Mouse (Mus musculus) lung, embryonic 15.5 days (tissue): ENCODE results near the gene Tbc1d9. TPM values are rescaled to one million over a fixed set of nuclear protein-coding genes. Genes with fewer than 3 reads are reported as not detected.
"Not testable (repeated sequence)": the region's sequence is repeated elsewhere in the genome, so short reads cannot be mapped to it uniquely, and the experiment has no call there.

ENCODE experiments used
- ATAC-seq: fragments of 200-750 bp; cut with Nextera tagmentation; 2 replicates; pipeline ENCODE4 v1.8.0; 2017; ENCODE audit warnings: moderate number of reproducible peaks, borderline replicate concordance; ENCODE audit not compliant: low FRiP score, low TSS enrichment; ENCODE audit errors: extremely low read depth
- H3K27ac ChIP-seq: fragments of 300-500 bp; sonication (generic); 2 replicates; pipeline ENCODE4 v1.5.1; 2015; ENCODE audit warnings: moderate library complexity, mild to moderate bottlenecking, inconsistent platforms
- H3K27me3 ChIP-seq: fragments of 300-500 bp; sonication (generic); 2 replicates; pipeline ENCODE4 v1.6.1; 2015; ENCODE audit warnings: inconsistent platforms
- H3K36me3 ChIP-seq: fragments of 300-500 bp; sonication (generic); 2 replicates; pipeline ENCODE4 v1.6.1; 2015; ENCODE audit warnings: inconsistent platforms
- H3K4me1 ChIP-seq: fragments of 300-500 bp; sonication (generic); 2 replicates; pipeline ENCODE4 v1.6.1; 2015; ENCODE audit warnings: inconsistent platforms
- H3K4me2 ChIP-seq: fragments of 300-500 bp; sonication (generic); 2 replicates; pipeline ENCODE4 v1.6.1; 2015; ENCODE audit warnings: inconsistent platforms, mild to moderate bottlenecking, moderate library complexity
- H3K4me3 ChIP-seq: fragments of 300-500 bp; sonication (generic); 2 replicates; pipeline ENCODE4 v1.5.1; 2015; ENCODE audit warnings: mild to moderate bottlenecking, inconsistent platforms
- H3K9ac ChIP-seq: fragments of 300-500 bp; sonication (generic); 2 replicates; pipeline ENCODE4 v1.6.1; 2015; ENCODE audit warnings: inconsistent platforms
- H3K9me3 ChIP-seq: fragments of 300-500 bp; sonication (generic); 2 replicates; pipeline ENCODE4 v1.6.1; 2016; ENCODE audit warnings: inconsistent platforms
- WGBS: fragments of 180-500 bp; shearing (Covaris S2); methylation state at CpG from one replicate; pipeline ENCODE4 v1.1.7; 2015; 5-methylcytosine and 5-hydroxymethylcytosine counted together
- polyA plus RNA-seq: library from polyadenylated mRNA; unstranded; fragments of >200 nt; fragmentation: Nextera tagmentation; extraction: Ambion mirVana; gene quantifications from 2 replicates; pipeline ENCODE4 v1.2.1, GENCODE M21; 2015

Gene Tbc1d9
- polyA plus RNA-seq, 1 experiment from 2014 or later: 2.0 TPM

DNA sequence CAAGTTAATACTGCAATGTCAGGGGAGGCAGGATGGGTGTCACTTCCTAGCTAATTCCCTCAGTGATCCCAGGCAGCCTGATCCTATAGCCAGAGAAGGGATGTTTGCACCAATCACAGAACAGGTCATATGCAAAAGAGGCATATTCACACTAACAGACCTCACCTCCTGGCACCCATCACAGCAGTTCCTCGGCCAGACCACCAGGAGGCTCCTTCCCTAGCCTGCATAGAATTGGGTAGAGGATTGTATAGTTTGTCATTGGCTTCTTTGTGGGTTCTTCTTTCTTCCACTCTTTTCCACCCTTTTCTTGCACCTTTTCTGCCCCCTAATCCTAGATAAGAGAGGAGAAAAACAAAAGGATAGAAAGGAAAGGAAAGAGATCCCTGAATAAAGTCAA is 135.0 kb downstream of the Tbc1d9 start:
- WGBS: 47% methylated on average over 1 of the region's 1 CpGs
- ATAC-seq: no peak
- H3K4me2 ChIP-seq: no peak overlapping the region
- no peak overlapping the region for H3K9ac ChIP-seq
- no peaks in the 10 kb centered on the region for H3K36me3 ChIP-seq
- no peaks in the 10 kb centered on the region for H3K9me3 ChIP-seq
- H3K4me3 ChIP-seq: no peak overlapping the region
- H3K27ac ChIP-seq: no peak overlapping the region
- H3K27me3 ChIP-seq: no peaks in the 10 kb centered on the region
- H3K4me1 ChIP-seq: no peaks in the 10 kb centered on the region

DNA sequence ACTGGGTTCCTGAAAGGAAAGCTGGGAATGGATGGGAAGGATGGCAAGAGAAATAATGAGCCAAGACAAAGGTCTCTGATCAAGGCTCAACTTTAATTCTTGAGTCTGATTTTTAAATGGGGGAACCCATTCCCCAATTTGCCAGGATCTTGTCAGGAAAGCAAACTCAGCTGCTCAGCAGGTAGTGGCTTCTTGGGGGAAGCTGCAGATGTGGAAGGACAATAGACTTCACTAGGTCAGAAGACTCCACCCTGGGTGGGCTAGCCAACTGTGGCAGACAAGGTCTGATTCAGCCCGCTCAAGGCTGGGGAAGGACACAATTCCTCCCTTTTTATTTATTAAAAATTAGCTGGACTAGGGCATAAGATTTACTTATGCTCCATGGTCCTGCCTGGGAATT is 139.8 kb downstream of the Tbc1d9 start:
- Histone ChIP-seq H3K4me1 (no peaks in the 10 kb centered on the region), H3K27ac (no peak overlapping the region), H3K9me3 (no peaks in the 10 kb centered on the region), H3K9ac (no peak overlapping the region), H3K4me2 (no peak overlapping the region), H3K36me3 (no peaks in the 10 kb centered on the region), H3K27me3 (no peaks in the 10 kb centered on the region), H3K4me3 (no peak overlapping the region)
- no peak for ATAC-seq
- WGBS: 91% methylated on average over 1 of the region's 1 CpGs

DNA sequence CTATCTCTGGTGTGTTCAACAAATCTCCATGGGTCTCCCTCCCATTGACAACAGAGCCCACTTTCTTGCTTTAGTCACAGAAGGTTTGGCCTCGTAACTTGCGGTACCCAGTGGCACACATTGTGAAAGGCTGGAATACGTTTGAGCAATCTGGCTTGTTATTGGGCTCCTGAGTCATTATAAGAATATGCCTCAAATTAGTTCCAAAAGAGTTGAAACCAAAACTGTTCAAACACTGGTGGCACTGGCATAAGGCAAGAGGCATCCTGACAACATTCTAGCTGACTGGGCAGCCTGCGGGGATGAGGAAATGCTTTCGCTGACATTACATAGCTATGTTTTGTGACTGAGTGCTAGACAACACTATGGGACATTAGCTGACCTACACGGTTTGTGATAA is 144.7 kb downstream of the Tbc1d9 start:
- Histone ChIP-seq H3K4me3 (no peak overlapping the region), H3K36me3 (0 out of 2 replicates have a peak, but pooled peaks cover 3% of the 10 kb centered on the region), H3K9me3 (no peaks in the 10 kb centered on the region), H3K4me1 (no peaks in the 10 kb centered on the region), H3K9ac (no peak overlapping the region), H3K4me2 (no peak overlapping the region), H3K27me3 (no peaks in the 10 kb centered on the region), H3K27ac (no peak overlapping the region)
- WGBS: 91% methylated on average over 6 of the region's 6 CpGs
- ATAC-seq: no peak

DNA sequence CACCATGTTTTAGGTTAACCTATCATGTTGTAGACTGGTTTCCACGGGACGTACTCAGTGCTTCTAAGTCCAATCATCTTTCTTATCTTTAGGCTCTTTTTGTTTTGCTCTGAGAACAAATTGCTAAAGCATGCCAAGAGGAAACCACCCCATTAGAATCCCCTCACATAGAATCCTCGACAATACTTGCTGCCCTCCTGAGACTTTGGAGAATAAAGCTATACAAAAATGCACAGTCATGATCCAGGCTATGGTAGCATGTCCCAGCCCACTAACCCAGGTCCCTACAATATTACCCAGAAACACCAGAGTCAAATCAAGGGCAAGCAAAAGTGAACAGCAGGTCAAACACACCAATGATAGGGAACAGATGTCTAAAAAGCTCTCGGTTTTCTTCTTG is 149.9 kb downstream of the Tbc1d9 start:
- peaks cover 26% of the 10 kb centered on the region; the same call in 1 of the 2 replicates for H3K36me3 ChIP-seq
- not testable (repeated sequence) for H3K27ac ChIP-seq, ATAC-seq, H3K4me3 ChIP-seq, H3K27me3 ChIP-seq, H3K9ac ChIP-seq, H3K9me3 ChIP-seq, H3K4me1 ChIP-seq, H3K4me2 ChIP-seq
- WGBS: 82% methylated on average over 4 of the region's 4 CpGs

DNA sequence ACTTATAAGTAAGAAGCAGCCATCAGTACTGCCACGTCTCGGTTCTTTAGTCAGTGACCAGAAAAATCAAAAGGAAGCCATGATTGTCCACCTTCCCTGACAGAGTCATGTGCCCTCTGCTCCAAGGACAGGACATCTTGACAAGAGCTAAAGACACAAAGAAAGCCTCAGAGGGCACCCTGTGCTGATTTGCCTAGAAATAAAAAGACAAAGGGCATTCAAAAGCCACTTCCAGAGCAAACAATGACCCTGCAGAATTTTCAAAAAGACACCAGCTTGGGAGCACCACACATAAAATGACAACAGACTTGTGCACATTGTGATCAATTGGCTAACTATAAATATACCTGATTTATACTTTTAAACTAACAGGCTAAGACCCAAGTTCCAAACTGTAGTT is 150.5 kb downstream of the Tbc1d9 start:
- ATAC-seq: no peak
- H3K36me3 ChIP-seq: peaks cover 29% of the 10 kb centered on the region
- no peak overlapping the region for H3K4me2 ChIP-seq
- no peaks in the 10 kb centered on the region for H3K4me1 ChIP-seq
- 86% methylated on average over 2 of the region's 2 CpGs for WGBS
- H3K9me3 ChIP-seq: no peaks in the 10 kb centered on the region
- H3K27me3 ChIP-seq: no peaks in the 10 kb centered on the region
- H3K9ac ChIP-seq: no peak overlapping the region
- H3K27ac ChIP-seq: no peak overlapping the region
- H3K4me3 ChIP-seq: no peak overlapping the region

DNA sequence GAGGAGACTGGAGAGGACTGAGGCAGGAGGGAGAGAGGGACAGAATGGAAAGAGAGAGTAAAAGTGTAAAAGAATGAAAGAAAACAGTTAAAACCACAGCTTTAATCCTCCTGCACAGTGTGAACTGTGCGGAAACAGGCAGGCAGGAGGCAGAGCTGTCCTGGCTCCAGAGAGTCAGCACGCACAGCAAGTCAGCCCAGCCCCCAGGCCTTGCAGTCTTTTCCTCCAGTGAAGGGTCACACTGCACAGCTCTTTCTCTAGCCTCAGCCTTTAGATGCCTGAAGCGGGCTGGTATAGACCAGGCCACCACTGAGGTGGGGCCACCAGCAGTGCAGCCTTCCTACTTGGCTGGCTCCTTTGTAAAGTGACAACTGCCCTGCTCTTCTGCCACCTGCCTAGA is 155.4 kb downstream of the Tbc1d9 start:
- no peaks in the 10 kb centered on the region for H3K4me1 ChIP-seq
- H3K9ac ChIP-seq: no peak overlapping the region
- H3K27ac ChIP-seq: no peak overlapping the region
- no peaks in the 10 kb centered on the region for H3K9me3 ChIP-seq
- H3K36me3 ChIP-seq: peaks cover 31% of the 10 kb centered on the region
- 88% methylated on average over 3 of the region's 3 CpGs for WGBS
- no peak overlapping the region for H3K4me3 ChIP-seq
- no peaks in the 10 kb centered on the region for H3K27me3 ChIP-seq
- H3K4me2 ChIP-seq: no peak overlapping the region
- no peak for ATAC-seq

DNA sequence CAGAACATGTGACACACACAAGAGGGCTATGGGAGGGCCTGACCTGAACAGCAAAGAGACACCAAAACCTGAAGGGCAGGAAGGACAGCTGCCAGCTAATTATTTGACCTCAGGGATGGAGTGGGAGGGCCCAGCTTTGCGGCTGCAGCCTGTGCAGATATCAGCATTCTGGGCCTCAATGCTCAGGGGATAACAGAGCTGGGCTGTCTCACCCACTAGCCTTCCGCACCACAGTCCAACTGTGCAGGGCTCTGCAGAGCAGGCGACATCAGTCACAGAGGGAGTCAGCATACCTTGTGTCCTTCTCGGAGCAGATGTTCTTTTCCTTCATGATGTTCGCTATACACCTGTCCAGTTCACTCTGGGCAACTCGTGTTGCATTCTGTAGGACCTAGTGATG is 157.2 kb downstream of the Tbc1d9 start:
- 87% methylated on average over 6 of the region's 6 CpGs for WGBS
- Histone ChIP-seq H3K27ac (no peak overlapping the region), H3K9ac (no peak overlapping the region), H3K4me3 (no peak overlapping the region), H3K27me3 (no peaks in the 10 kb centered on the region), H3K36me3 (peaks cover 24% of the 10 kb centered on the region), H3K4me2 (no peak overlapping the region), H3K4me1 (no peaks in the 10 kb centered on the region), H3K9me3 (no peaks in the 10 kb centered on the region)
- ATAC-seq: no peak

Other genes starting within 250 kb of the Tbc1d9 start
- gene Gm10645, start 818 bp downstream of the Tbc1d9 start, polyA plus RNA-seq: 1.2 and 1.4 TPM in 2 replicates
- gene Ucp1, start 125.0 kb downstream of the Tbc1d9 start, polyA plus RNA-seq: not detected in 2 replicates
- 14.5 and 15.3 TPM in 2 replicates for gene Elmod2, start 167.1 kb downstream of the Tbc1d9 start, polyA plus RNA-seq
- gene Mgat4d, start 183.1 kb downstream of the Tbc1d9 start, polyA plus RNA-seq: not detected in 2 replicates
- gene Clgn, start 224.5 kb downstream of the Tbc1d9 start, polyA plus RNA-seq: 0.19 and 0.20 TPM in 2 replicates